Mouse (Mus musculus) forebrain, embryonic 11.5 days (tissue): Measurements from ENCODE around the gene Kcnip4. TPM values are rescaled to one million over a fixed set of nuclear protein-coding genes. Genes with fewer than 3 reads are reported as not detected.
A peak's percentile ranks its signal among the peaks of the same experiment; 100 is the strongest.

Source experiments
- ATAC-seq: fragments of 200-750 bp; cut with Nextera tagmentation; replicated peaks from 2 replicates; pipeline ENCODE4 v1.8.0; 2017; ENCODE audit warnings: moderate TSS enrichment; ENCODE audit not compliant: low FRiP score
- DNase-seq: peaks from one replicate; pipeline ENCODE4 v3.0.0-alpha.2; 2017; ENCODE audit warnings: low spot score
- H3K27ac ChIP-seq: fragments of 300-500 bp; sonication (generic); 2 replicates; pipeline ENCODE4 v1.5.1; 2014; ENCODE audit warnings: low read depth, low read length
- H3K27me3 ChIP-seq: fragments of 300-500 bp; sonication (generic); 2 replicates; pipeline ENCODE4 v1.6.1; 2014; ENCODE audit warnings: mild to moderate bottlenecking, low read length, mixed read lengths; ENCODE audit not compliant: control insufficient read depth, insufficient read depth
- H3K36me3 ChIP-seq: fragments of 300-500 bp; sonication (generic); 2 replicates; pipeline ENCODE4 v1.6.1; 2014; ENCODE audit warnings: mild to moderate bottlenecking, low read length, moderate library complexity, mixed read lengths; ENCODE audit not compliant: control insufficient read depth, insufficient read depth
- H3K4me1 ChIP-seq: fragments of 300-500 bp; sonication (generic); replicated peaks from 2 replicates; pipeline ENCODE4 v1.6.1; 2014; ENCODE audit warnings: low read length, mixed read lengths; ENCODE audit not compliant: control insufficient read depth, insufficient read depth
- H3K4me2 ChIP-seq: fragments of 300-500 bp; sonication (generic); 2 replicates; pipeline ENCODE4 v1.6.1; 2014; ENCODE audit warnings: low read depth, mild to moderate bottlenecking, low read length, moderate library complexity, mixed read lengths; ENCODE audit not compliant: severe bottlenecking
- H3K4me3 ChIP-seq: fragments of 300-500 bp; sonication (generic); 2 replicates; pipeline ENCODE4 v1.5.1; 2014; ENCODE audit warnings: low read depth, low read length
- H3K9ac ChIP-seq: fragments of 300-500 bp; sonication (generic); 2 replicates; pipeline ENCODE4 v1.6.1; 2014; ENCODE audit warnings: low read length
- H3K9me3 ChIP-seq: fragments of 300-500 bp; sonication (generic); 2 replicates; pipeline ENCODE4 v1.6.1; 2016; ENCODE audit warnings: low read length, mixed read lengths; ENCODE audit not compliant: control insufficient read depth
- WGBS: fragments of 180-500 bp; shearing (Covaris S2); extraction: QIAGEN DNeasy Blood & Tissue Kit; methylation state at CpG from one replicate; pipeline ENCODE4 v1.1.7; 2014; 5-methylcytosine and 5-hydroxymethylcytosine counted together
- polyA plus RNA-seq: library from polyadenylated mRNA; unstranded; fragments of >200 nt; fragmentation: Nextera tagmentation; extraction: Ambion mirVana; gene quantifications from 2 replicates; pipeline ENCODE4 v1.2.1, GENCODE M21; 2014

Kcnip4 gene
- polyA plus RNA-seq, 1 experiment from 2014 or later, result 1.7 TPM

DNA sequence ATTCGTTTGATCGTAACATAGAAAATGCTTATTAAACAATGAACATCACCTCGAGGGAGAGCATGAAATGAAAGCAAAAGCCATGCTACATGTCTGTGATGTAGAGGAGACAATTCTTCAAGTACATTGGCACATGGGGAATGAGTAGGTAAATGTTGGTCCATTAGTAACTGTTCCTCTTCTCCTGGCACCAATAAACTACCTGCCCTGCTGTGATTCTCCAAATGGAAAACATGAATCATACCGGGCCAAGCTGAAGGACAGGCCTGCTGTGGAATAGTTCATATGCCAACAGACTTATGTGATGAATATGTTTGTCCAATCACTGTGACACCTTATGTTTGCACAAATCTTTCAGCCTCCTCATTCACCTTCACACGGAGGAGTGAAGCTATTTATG lies 429.3 kb downstream of the Kcnip4 start:
- Histone ChIP-seq H3K27me3 (no peaks in the 10 kb centered on the region), H3K4me3 (no peak overlapping the region), H3K9ac (no peak overlapping the region), H3K9me3 (no peaks in the 10 kb centered on the region), H3K36me3 (no peaks in the 10 kb centered on the region), H3K27ac (no peak overlapping the region), H3K4me1 (no peaks in the 10 kb centered on the region), H3K4me2 (no peak overlapping the region)
- DNase-seq (no peak), ATAC-seq (no peak)
- whole genome bisulfite sequencing, result 84% methylated on average over 5 of the region's 5 CpGs

DNA sequence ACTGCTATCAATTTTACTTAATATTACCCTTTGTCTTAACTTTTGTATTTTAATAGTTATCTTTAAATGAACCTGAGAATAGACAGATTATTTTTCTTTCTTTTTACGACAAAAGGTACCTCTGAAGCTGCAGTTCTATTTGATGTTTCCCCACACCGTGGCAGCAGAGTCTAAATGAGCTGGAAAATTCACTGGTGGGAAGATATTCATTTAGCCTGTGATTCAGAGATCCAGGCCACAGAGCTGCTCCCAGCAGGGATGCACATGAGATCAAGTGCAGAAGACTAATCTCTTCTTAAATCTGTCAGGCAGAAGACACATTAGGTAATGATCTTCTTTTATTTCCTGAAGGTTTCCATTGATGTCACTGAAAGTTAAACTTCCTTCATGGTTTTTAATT lies 429.8 kb downstream of the Kcnip4 start:
- Histone ChIP-seq H3K27ac (no peak overlapping the region), H3K9me3 (no peaks in the 10 kb centered on the region), H3K4me2 (no peak overlapping the region), H3K9ac (no peak overlapping the region), H3K4me1 (no peaks in the 10 kb centered on the region), H3K36me3 (no peaks in the 10 kb centered on the region), H3K27me3 (no peaks in the 10 kb centered on the region), H3K4me3 (no peak overlapping the region)
- WGBS, result 56% methylated on average over 2 of the region's 2 CpGs
- ATAC-seq (no peak), DNase-seq (no peak)

DNA sequence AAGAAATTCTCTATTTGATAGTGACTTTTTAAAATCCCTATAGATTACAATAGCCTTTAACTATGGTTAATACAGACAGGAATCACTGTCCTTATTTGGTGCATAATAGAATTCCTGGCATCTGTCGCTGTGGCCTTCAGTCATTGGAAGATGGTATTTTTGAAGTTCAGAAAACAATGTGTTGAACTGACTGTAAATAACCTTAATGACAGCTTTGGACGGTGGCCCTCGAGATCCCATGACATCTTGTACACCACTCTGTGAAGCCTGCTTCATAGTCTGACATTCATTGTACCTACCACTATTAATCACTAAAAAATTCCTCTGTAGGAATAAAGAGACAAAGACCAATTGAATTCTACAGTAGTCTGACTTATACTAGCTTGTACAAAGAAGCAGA lies 430.4 kb downstream of the Kcnip4 start:
- H3K4me3 ChIP-seq, result no peak overlapping the region
- no peaks in the 10 kb centered on the region for H3K9me3 ChIP-seq
- DNase-seq (no peak), ATAC-seq (no peak)
- no peak overlapping the region for H3K27ac ChIP-seq
- no peak overlapping the region for H3K9ac ChIP-seq
- no peaks in the 10 kb centered on the region for H3K4me1 ChIP-seq
- no peaks in the 10 kb centered on the region for H3K27me3 ChIP-seq
- H3K4me2 ChIP-seq, result no peak overlapping the region
- H3K36me3 ChIP-seq, result no peaks in the 10 kb centered on the region
- WGBS, result 74% methylated on average over 3 of the region's 3 CpGs

DNA sequence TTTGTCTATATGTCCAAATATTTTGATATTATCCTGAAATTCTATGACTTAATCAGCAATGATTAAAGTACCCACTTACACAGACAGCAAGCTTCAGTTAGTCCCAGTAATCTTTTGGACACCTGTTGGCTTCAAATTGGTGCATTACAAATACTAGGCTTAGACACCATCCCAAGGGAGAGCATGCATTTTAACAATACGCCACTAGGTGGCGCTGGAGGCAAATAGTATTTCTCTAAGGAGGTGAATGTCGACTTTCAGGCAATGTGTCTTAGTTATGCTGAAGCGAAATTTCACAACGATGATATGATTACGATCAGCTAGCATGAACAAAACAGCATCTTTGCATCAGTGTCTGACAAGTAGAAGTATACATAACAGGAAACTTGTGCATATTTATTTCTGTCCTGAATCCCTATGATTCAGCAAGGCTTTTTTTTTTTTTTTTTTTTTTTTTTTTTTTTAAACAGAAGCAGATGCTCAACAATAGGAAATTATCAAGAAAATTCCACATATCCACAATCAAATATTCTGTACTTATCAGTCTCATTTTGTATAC lies 434.5 kb downstream of the Kcnip4 start:
- Histone ChIP-seq H3K4me3 (no peak overlapping the region), H3K27ac (no peak overlapping the region), H3K9ac (no peak overlapping the region), H3K4me2 (no peak overlapping the region), H3K9me3 (no peaks in the 10 kb centered on the region), H3K36me3 (no peaks in the 10 kb centered on the region), H3K4me1 (no peaks in the 10 kb centered on the region), H3K27me3 (no peaks in the 10 kb centered on the region)
- peak; percentile 85 for DNase-seq
- ATAC-seq, result peak; percentile 89
- 14% methylated on average over 6 of the region's 6 CpGs for WGBS

DNA sequence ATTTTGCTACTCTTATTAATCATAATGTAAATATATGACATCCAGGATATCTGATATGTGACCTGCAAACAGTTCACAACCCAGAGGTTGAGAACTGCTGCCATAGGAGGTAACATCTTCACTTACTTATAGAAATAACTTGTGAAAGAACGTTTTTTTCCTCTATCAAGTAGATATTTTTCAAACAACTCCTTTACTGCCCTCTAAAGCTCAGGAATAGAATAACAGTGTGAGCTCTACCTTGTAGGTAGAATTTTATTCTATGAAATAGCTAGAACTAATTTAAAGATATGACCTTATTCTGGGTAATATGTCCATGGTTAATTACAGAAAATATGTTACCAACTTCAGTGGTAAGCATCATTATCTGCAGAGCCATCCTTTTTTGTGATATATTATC lies 459.1 kb downstream of the Kcnip4 start:
- DNase-seq, result no peak
- H3K4me2 ChIP-seq, result no peak overlapping the region

DNA sequence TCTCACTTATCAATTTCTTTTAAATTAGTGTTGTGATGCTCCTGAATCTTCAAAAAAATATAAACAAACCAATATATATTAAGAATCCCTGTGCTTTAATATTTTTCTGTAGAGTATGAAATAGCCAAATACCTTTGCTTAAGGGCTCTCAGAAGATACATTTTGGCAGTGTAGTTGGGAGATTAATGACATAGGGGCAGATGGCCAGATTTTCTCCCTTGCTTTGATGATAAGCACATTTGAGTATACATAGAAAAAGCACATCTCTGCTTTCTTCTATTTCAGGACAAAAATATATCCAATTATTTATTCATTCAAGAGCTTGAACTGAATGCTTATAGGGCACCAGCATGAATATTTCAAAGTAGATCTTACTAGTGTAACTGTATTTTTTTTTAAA lies 465.8 kb downstream of the Kcnip4 start:
- no peaks in the 10 kb centered on the region for H3K27me3 ChIP-seq
- DNase-seq (no peak), ATAC-seq (no peak)
- H3K9me3 ChIP-seq, result no peaks in the 10 kb centered on the region
- H3K4me3 ChIP-seq, result no peak overlapping the region
- no peak overlapping the region for H3K4me2 ChIP-seq
- no peak overlapping the region for H3K9ac ChIP-seq
- no peaks in the 10 kb centered on the region for H3K4me1 ChIP-seq
- no peaks in the 10 kb centered on the region for H3K36me3 ChIP-seq
- H3K27ac ChIP-seq, result no peak overlapping the region

More for the DNA sequence above, 459.1 kb downstream of the Kcnip4 start:
- Histone ChIP-seq H3K9me3 (no peaks in the 10 kb centered on the region), H3K27ac (no peak overlapping the region), H3K27me3 (no peaks in the 10 kb centered on the region), H3K4me1 (no peaks in the 10 kb centered on the region), H3K4me3 (no peak overlapping the region), H3K9ac (no peak overlapping the region), H3K36me3 (no peaks in the 10 kb centered on the region)
- 33% methylated on average over 1 of the region's 1 CpGs for WGBS
- ATAC-seq, result no peak

DNA sequence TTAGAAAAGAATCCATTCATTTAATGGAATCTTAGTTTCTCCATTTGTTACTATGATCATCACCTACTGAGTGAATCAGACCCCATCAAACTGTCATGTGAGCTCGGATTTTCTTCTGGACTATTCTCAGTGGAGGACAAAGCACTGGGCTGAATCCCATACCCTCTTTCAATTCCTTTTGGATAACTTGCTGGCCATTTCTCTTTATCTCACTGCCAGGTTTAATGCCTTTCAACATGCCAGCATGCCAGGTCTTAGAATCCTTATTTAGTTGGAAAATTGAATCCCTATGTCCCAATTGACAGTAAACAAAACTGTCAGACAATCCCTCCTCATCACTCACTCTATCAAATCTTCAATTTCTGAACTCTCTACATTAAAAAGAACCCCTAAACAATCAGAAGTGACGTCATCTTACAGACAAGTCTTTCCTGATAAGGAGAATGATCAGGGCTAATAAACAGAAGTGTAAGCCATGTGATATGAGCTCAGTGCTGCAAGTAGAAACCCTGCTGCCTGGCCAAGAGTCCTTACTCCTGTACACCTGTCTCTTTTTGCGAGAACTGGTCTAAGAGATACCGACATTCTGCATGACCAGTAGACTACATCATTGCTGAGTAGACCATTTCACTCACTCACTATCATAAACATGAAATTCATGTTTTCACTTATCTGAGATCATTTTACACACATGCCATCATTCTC lies 466.9 kb downstream of the Kcnip4 start:
- no peaks in the 10 kb centered on the region for H3K9me3 ChIP-seq
- H3K4me3 ChIP-seq, result no peak overlapping the region
- 86% methylated on average over 4 of the region's 4 CpGs for WGBS
- no peak overlapping the region for H3K9ac ChIP-seq
- DNase-seq (no peak), ATAC-seq (no peak)
- no peaks in the 10 kb centered on the region for H3K36me3 ChIP-seq
- H3K4me2 ChIP-seq, result no peak overlapping the region
- no peak overlapping the region for H3K27ac ChIP-seq
- H3K4me1 ChIP-seq, result no peaks in the 10 kb centered on the region
- no peaks in the 10 kb centered on the region for H3K27me3 ChIP-seq

DNA sequence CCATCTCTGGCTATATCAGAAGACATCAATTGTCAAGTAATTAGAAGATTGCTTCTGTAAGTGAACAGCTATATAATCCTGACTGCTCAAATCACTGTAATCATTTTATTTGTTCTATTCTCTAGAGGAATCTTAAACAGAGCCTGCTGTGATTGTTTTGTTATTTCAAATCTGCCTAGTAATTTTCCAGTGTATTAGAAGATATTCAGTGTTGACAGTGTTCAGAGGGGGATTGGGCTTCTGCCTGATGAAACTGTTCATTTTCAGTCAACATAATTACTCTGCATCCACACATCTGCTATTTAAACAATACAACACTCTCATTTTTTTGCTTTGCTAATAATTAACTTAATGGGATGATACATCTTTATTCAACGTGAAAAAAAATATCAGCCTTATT lies 476.7 kb downstream of the Kcnip4 start:
- WGBS, result 90% methylated on average over 1 of the region's 1 CpGs
- Histone ChIP-seq H3K9ac (no peak overlapping the region), H3K4me1 (no peaks in the 10 kb centered on the region), H3K4me3 (no peak overlapping the region), H3K9me3 (no peaks in the 10 kb centered on the region), H3K36me3 (no peaks in the 10 kb centered on the region), H3K4me2 (no peak overlapping the region), H3K27me3 (no peaks in the 10 kb centered on the region), H3K27ac (no peak overlapping the region)
- DNase-seq (no peak), ATAC-seq (no peak)

DNA sequence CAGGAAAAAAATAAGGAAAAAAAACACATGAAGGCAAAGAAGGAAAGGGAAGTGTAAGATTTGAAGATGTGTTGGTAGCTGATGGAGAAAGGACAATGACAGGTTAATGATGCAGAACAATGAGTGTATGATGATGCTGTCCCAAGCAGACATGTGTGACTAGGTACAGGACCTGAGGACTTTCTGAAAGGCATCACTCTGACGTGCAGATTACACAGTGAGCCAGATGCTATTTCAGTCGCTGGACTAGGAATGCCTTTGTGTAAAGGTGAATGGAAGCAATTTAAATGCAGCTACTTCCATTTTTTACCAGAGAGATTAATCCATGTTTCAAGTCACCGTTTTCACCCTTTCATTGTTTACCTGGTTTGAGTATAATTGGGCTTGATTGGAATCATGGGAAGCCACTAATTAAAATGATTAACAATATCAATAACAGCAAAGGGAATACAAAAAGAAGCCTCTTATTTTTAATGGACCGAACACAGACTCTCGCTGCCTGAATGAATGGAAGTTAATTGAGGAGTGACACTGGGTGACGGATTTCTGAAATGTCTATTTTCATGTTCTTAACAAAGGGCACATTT lies 483.4 kb downstream of the Kcnip4 start:
- no peaks in the 10 kb centered on the region for H3K36me3 ChIP-seq
- H3K27me3 ChIP-seq, result no peaks in the 10 kb centered on the region
- no peak overlapping the region for H3K4me3 ChIP-seq
- DNase-seq, result no peak
- no peaks in the 10 kb centered on the region for H3K4me1 ChIP-seq
- no peak overlapping the region for H3K27ac ChIP-seq
- peak; percentile 67; the same call in 1 of the 2 replicates for ATAC-seq
- no peak overlapping the region for H3K9ac ChIP-seq
- no peaks in the 10 kb centered on the region for H3K9me3 ChIP-seq
- 18% methylated on average over 6 of the region's 6 CpGs for WGBS
- H3K4me2 ChIP-seq, result no peak overlapping the region
